In the genomic region with DNA sequence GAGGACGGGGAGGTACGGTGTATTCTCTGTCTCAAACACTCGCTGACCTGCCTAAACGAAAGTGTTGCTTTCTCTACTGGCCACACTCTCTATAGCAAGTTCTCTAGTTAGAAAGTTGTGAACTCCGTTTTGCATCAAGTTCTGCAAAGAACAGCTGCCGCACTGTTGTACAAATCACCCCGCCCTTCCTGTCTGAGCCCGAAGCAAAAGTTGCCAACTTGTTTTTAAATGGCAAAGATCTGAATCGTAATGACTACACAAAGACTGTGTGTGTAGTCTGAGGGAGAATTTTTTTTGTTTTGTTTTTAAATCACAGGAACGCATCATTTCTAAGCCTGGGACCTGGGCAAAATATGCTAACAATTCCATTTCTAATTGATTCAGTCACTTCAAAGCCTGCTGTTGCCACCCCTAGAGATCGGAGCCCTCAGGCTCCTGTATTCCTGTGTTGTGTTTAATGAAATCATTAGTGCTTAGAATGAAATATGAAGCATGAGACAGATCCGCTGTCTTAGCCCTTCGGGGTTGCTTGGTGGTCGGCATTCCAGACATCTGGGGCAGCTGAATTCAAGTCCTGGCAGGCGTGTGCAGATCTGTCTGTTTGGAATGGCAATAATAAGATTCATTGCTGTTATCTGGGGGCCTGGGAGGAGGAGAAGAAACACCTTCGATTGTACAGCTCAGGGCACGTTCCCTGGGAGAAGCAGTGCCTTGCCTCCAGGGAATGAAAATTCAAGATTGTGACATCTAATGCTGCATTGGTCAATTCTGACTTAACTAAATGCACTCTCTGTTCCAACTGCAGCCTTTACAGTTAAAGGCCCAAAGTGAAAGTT, we compare ENCODE assay signal across 9 mouse cellular contexts. TPM values are rescaled to one million over a fixed set of nuclear protein-coding genes. Genes with fewer than 3 reads are reported as not detected.
DNase-seq lines count a peak whose midpoint lies in the region; ATAC-seq and TF ChIP-seq lines count a peak whose summit lies in the region.
"Had no signal": no experiment of that assay in that cellular context is flagged by ENCODE, and none has a peak within 500 bp of the region (broad histone marks: within the 10 kb centered on the region; RNA-seq: fewer than 3 reads in every experiment).

No protein-coding gene starts in this region.

- no peak overlapping the region for H3K9ac ChIP-seq in embryonic facial prominence, embryonic 12.5 days
- H3K9ac ChIP-seq in limb, embryonic 13.5 days, result no peak overlapping the region
- H3K9ac ChIP-seq in stomach, embryonic 14.5 days (replicated peaks; ENCODE audit: low read depth, low read length), result no peak overlapping the region

- H3K4me2 ChIP-seq in embryonic facial prominence, embryonic 12.5 days (replicated peaks), result peak overlapping the region; percentile 18
- peak overlapping the region; percentile 36 for H3K4me2 ChIP-seq in limb, embryonic 13.5 days (replicated peaks)
- H3K4me2 ChIP-seq in stomach, embryonic 14.5 days (replicated peaks; ENCODE audit: low read depth, low read length), result no peak overlapping the region

- H3K27ac ChIP-seq in layer of hippocampus, adult 2 months, result peak overlapping the region; percentile 82
- H3K27ac ChIP-seq in embryonic facial prominence, embryonic 12.5 days, result peak overlapping the region; percentile 47; the same call in 1 of the 2 replicates
- H3K27ac ChIP-seq in limb, embryonic 13.5 days, result peak overlapping the region; percentile 69; the same call in 1 of the 2 replicates
- peak overlapping the region; percentile 27; the same call in 1 of the 2 replicates for H3K27ac ChIP-seq in stomach, embryonic 14.5 days (ENCODE audit: low read length)

- peak overlapping the region; percentile 19; the same call in 1 of the 2 replicates for H3K4me3 ChIP-seq in layer of hippocampus, adult 2 months
- H3K4me3 ChIP-seq in embryonic facial prominence, embryonic 12.5 days, result no peak overlapping the region
- H3K4me3 ChIP-seq in limb, embryonic 13.5 days, result no peak overlapping the region
- H3K4me3 ChIP-seq in stomach, embryonic 14.5 days (ENCODE audit: low read depth, low read length), result no peak overlapping the region

- peaks cover 10% of the 10 kb centered on the region; the same call in 1 of the 2 replicates for H3K4me1 ChIP-seq in embryonic facial prominence, embryonic 12.5 days
- H3K4me1 ChIP-seq in limb, embryonic 13.5 days, result peaks cover 15% of the 10 kb centered on the region
- H3K4me1 ChIP-seq in stomach, embryonic 14.5 days (ENCODE audit: control insufficient read depth, insufficient read depth, low read length), result peaks cover 5% of the 10 kb centered on the region; the same call in 1 of the 2 replicates

- no peaks in the 10 kb centered on the region for H3K27me3 ChIP-seq in embryonic facial prominence, embryonic 12.5 days
- H3K27me3 ChIP-seq in limb, embryonic 13.5 days, result no peaks in the 10 kb centered on the region
- H3K27me3 ChIP-seq in stomach, embryonic 14.5 days (ENCODE audit: control insufficient read depth, insufficient read depth, low read length), result no peaks in the 10 kb centered on the region

- H3K36me3 ChIP-seq in embryonic facial prominence, embryonic 12.5 days, result no peaks in the 10 kb centered on the region; the same call in 1 of the 2 replicates
- H3K36me3 ChIP-seq in limb, embryonic 13.5 days, result peaks cover 32% of the 10 kb centered on the region
- H3K36me3 ChIP-seq in stomach, embryonic 14.5 days (ENCODE audit: control insufficient read depth, insufficient read depth, low read length), result no peaks in the 10 kb centered on the region

- no peak for TF ChIP-seq CTCF in layer of hippocampus, adult 2 months (conservative IDR thresholded peaks at IDR 0.05)

- H3K9me3 ChIP-seq in embryonic facial prominence, embryonic 12.5 days, result 0 out of 2 replicates have a peak, but pooled peaks cover 4% of the 10 kb centered on the region
- peaks cover 10% of the 10 kb centered on the region; the same call in 1 of the 2 replicates for H3K9me3 ChIP-seq in limb, embryonic 13.5 days
- H3K9me3 ChIP-seq in stomach, embryonic 14.5 days (ENCODE audit: control insufficient read depth, low read depth, low read length), result peaks cover 8% of the 10 kb centered on the region

- ATAC-seq in embryonic facial prominence, embryonic 12.5 days (ENCODE audit: insufficient number of reproducible peaks, insufficient read depth, low FRiP score, low TSS enrichment), result peak; percentile 39; the same call in 1 of the 2 replicates
- peak; percentile 63 for ATAC-seq in limb, embryonic 13.5 days (ENCODE audit: low FRiP score, low read depth)
- ATAC-seq in stomach, embryonic 14.5 days (ENCODE audit: insufficient number of reproducible peaks, insufficient read depth, low FRiP score, low read depth), result no peak

- 40% methylated on average over 17 of the region's 17 CpGs for WGBS in embryonic facial prominence, embryonic 12.5 days
- 30% methylated on average over 17 of the region's 17 CpGs for WGBS in limb, embryonic 13.5 days
- WGBS in stomach, embryonic 14.5 days, result 38% methylated on average over 17 of the region's 17 CpGs

- DNase-seq in layer of hippocampus, adult 2 months (ENCODE audit: low spot score in 2 of 2), result no peak
- no peak for DNase-seq in layer of hippocampus, adult 9-11 months
- DNase-seq in left cerebral cortex, adult 9 months (ENCODE audit: low spot score in 2 of 2), result no peak
- no peak for DNase-seq in natural killer cell, adult 2 months (ENCODE audit: low spot score in 2 of 2)
- DNase-seq in gastrocnemius, adult 8-10 months (ENCODE audit: low spot score in 2 of 2), result no peak
- DNase-seq: thymus, postnatal 36 days had no signal

RNA-seq across cellular contexts. Expression of a gene that starts 59.8 kb away (rescaled TPM):
- not detected for total RNA-seq in layer of hippocampus, adult 2 months (2021)
- not detected in 2 replicates for polyA plus RNA-seq in embryonic facial prominence, embryonic 12.5 days (2016; fragmentation: Nextera tagmentation; extraction: Ambion mirVana)
- not detected in 2 replicates for polyA plus RNA-seq in limb, embryonic 13.5 days (2015; fragmentation: Nextera tagmentation; extraction: Ambion mirVana)
- polyA plus RNA-seq in stomach, embryonic 14.5 days (2014; fragmentation: Nextera tagmentation; extraction: Ambion mirVana), result not detected in 2 replicates
- total RNA-seq in gastrocnemius, adult 8-10 months (2022), result not detected

Comparison
In these comparisons a context has a peak if more than half of its experiments do, and no peak if none do; other contexts are left out.
1. H3K27ac ChIP-seq: peak in every context shown above with its lines; median percentile 82 in layer of hippocampus, adult 2 months; 69 in limb, embryonic 13.5 days; 47 in embryonic facial prominence, embryonic 12.5 days; 27 in stomach, embryonic 14.5 days.